Mouse (Mus musculus) cerebellum, adult 9-10 months (tissue): ENCODE data around the gene Zfp706.
A peak's percentile ranks its signal among the peaks of the same experiment; 100 is the strongest.

Experiments used
- DNase-seq: peaks from one replicate; pipeline ENCODE4 v3.0.0; 2022

Gene Zfp706

GRCm38 (mm10) chr15:37007233-37007958 is at the start of gene Zfp706:
Gene Zfp706 (minus strand): TSS chr15:37007773.
- peak; percentile 99 for DNase-seq

- no peak for DNase-seq
Measured at GRCm38 (mm10) chr15:37054582-37054981, 47.0 kb upstream of the Zfp706 start.

- DNase-seq = no peak
Measured at GRCm38 (mm10) chr15:37053085-37053762, 45.7 kb upstream of the Zfp706 start.

DNA sequence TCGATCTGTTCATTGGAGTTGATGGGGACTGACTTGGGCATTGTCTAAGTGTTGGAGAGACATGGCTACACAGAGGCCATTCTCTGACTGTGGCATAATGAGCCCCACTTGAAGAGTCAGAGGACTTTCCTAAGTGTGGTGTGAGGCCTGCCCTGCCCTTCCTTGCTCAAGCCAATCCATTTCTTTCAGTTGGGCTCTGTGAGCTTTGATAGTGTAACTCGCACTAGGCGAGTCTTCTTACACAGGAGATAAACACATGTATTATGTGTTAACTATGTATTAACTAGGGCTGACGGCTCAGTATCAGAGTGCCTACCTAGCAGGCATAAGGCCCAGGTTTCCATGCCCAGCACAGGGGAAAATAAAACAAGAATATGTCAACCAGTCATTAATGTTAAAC is 39.8 kb upstream of the Zfp706 start:
- no peak for DNase-seq

DNA sequence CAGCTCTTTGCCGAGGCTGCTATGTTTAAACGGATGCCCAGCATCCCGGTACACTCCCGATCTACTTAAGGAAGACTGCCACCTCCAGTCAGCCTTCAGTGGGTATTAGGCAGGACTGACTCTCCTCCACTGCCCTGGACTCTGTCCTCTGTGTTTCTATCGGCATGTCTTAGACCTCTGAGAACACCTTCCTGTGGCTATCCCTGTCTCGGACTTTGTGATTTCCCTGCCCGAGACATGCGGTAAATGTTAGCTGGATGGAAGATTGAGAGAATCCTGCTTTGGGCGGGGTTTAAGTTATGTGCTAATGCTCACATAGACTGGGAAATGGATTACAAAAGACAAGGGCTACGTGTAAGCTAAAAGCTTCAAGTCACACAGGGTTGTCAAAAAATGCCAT is 39.0 kb upstream of the Zfp706 start:
- no peak for DNase-seq

DNA sequence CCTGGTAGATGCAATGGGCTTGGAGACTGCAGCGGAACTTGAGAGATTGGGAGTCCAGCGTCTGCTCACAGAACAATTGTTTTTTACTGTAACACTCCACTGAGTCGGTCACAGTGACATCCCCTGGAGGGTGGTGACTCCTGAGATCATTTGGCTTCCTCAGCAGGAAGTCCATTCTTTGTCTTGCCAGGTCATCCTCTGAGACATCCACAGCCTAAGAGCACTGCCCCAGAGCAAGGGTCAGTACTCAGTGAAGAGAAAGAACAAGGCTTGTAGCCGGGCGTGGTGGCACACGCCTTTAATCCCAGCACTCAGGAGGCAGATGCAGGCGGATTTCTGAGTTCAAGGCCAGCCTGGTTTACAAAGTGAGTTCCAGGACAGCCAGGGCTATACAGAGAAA is 38.6 kb upstream of the Zfp706 start:
- no peak for DNase-seq

GRCm38 (mm10) chr15:37045456-37045855 is 37.9 kb upstream of the Zfp706 start:
- DNase-seq = no peak

GRCm38 (mm10) chr15:37042559-37042958 is 35.0 kb upstream of the Zfp706 start:
- peak; percentile 36 for DNase-seq

GRCm38 (mm10) chr15:37041214-37041613 is 33.6 kb upstream of the Zfp706 start:
- peak; percentile 47 for DNase-seq

- no peak for DNase-seq
Measured at GRCm38 (mm10) chr15:37038666-37039065, 31.1 kb upstream of the Zfp706 start.

GRCm38 (mm10) chr15:37037704-37038103 is 30.1 kb upstream of the Zfp706 start:
- DNase-seq = no peak

GRCm38 (mm10) chr15:37036481-37037156 is 29.0 kb upstream of the Zfp706 start:
- DNase-seq = no peak

DNA sequence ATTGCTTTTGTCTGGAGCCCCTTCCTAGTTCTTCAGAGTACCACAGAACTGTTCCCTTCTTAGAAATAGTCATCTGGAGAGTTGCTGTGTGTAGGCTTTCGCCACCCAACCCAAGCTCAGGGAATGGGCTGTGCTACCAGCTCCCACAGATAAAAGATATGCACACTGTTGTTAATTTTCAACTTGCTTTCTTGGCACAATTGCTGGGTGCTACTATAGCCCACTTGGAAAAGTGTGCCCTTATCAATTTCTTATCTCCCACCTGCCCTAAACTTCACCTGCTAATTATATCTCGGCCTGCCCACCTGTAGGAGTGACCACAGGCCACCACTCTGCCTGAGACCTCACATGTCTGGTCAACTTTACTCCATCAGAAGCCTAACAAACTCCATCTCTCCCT is 26.6 kb upstream of the Zfp706 start:
- no peak for DNase-seq

- no peak for DNase-seq
Measured at GRCm38 (mm10) chr15:37033431-37033830, 25.9 kb upstream of the Zfp706 start.

GRCm38 (mm10) chr15:37031334-37032150 is 24.0 kb upstream of the Zfp706 start:
- DNase-seq = no peak

DNA sequence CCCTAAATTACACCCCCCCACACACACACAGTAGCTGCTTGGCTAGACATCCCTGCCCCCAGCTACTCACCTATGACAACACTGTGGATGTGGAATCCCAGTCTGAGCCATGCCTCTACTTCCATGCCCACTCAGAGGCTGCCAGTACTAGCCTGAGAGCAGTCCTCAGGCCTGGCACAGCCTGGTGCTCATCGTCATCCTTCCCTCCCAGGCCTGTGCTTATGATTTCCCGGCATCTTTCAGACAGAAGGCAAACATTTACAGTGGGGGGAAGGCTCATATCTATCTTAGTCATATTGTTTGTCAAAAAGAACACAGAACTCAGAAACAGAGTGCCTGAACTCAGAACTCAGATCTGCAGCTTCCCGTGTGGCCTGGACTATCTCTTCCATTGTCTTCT is 23.4 kb upstream of the Zfp706 start:
- no peak for DNase-seq

- no peak for DNase-seq
Measured at GRCm38 (mm10) chr15:37027956-37028355, 20.4 kb upstream of the Zfp706 start.

- DNase-seq = no peak
Measured at GRCm38 (mm10) chr15:37026458-37026857, 18.9 kb upstream of the Zfp706 start.

GRCm38 (mm10) chr15:37020581-37021245 is 13.1 kb upstream of the Zfp706 start:
- no peak for DNase-seq

DNA sequence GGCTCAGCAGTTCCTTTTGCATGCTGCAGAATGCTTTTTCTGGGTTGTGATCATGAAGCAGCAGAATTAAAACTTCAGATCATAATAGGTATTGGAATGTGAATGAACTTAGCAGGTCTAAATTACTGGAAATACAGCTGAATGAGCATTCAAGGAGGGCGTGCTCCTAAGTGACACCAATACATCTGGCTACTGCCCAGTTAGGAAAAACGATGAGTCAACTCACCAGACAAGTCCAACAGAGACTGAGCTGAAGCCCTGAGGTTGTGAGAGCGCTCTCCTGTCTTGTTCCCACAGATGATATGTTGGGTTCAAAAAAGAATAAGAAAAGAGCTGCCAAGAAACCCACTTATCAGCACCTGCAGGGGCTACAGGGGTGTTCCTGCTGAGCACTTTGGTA is 11.9 kb upstream of the Zfp706 start:
- DNase-seq = no peak

DNA sequence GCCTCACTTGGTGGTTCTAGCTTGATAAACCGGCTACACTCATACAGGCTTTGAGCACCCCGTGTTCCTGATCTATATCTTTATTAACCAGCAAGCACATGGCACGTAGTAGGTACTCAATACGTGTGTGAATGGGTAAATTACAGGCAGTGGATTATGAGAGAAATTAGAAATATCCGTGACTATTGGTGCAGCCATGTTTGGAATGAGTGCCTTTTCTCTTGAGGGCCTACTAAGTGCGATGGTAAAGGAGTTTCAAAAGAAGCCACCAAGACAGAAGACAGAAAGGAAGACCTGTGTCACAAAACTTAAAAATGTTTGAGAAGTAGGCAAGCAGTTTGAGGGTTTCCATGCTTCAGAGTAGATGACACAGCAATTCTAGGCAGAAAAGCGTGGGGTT is 4.3 kb upstream of the Zfp706 start:
- no peak for DNase-seq

GRCm38 (mm10) chr15:37011316-37011715 is 3.7 kb upstream of the Zfp706 start:
- DNase-seq = no peak

DNA sequence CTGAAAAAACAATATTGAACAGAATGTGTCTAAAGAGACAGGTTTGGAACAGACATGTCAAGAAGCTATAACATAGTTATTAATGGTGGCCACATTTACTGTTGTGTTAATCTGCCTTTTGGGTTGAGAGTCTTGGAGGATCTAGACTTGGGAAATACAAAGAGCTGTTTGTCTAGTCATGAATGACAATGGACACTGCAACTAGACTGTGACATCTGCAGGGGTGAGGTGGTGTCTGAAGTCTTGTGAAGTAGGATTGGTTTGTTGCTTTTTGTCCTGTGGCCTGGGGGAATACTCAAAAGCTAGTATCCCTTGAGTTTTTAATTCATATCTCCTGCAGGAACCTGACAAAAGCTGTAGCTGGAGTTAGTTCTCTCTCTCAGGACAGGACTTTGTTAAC is 973 bp upstream of the Zfp706 start:
- no peak for DNase-seq
